Mouse (Mus musculus): ENCODE data around the gene Ncf1. TPM values are rescaled to one million over a fixed set of nuclear protein-coding genes. Genes with fewer than 3 reads are reported as not detected.

Gene Ncf1
- polyA plus RNA-seq, 1 experiment from 2014 or later = 2.4 TPM

- Histone ChIP-seq H3K4me2 (ENCODE audit: low read depth, severe bottlenecking) (peak overlapping the region; percentile 62), H3K4me3 (ENCODE audit: low read depth, low read length) (no peak overlapping the region), H3K27me3 (ENCODE audit: control insufficient read depth, insufficient read depth, low read length) (peaks cover 7% of the 10 kb centered on the region; the same call in 1 of the 2 replicates), H3K4me1 (ENCODE audit: control insufficient read depth, insufficient read depth, low read length) (peaks cover 8% of the 10 kb centered on the region), H3K36me3 (ENCODE audit: control insufficient read depth, insufficient read depth, low read length) (no peaks in the 10 kb centered on the region), H3K9me3 (ENCODE audit: control insufficient read depth, low read length) (no peaks in the 10 kb centered on the region), H3K9ac (ENCODE audit: low read length) (peak overlapping the region; percentile 68; the same call in 1 of the 2 replicates), H3K27ac (replicated peaks; ENCODE audit: low read depth, low read length) (no peak overlapping the region)
- DNase-seq (ENCODE audit: low spot score) (no peak), ATAC-seq (ENCODE audit: insufficient number of reproducible peaks, low FRiP score, low TSS enrichment, low read depth) (no peak)
- WGBS = 54% methylated on average over 4 of the region's 4 CpGs
Measured at GRCm38 (mm10) chr5:134221278-134221677, 8.1 kb downstream of the Ncf1 start.

- Histone ChIP-seq H3K9ac (ENCODE audit: low read length) (no peak overlapping the region), H3K4me1 (ENCODE audit: control insufficient read depth, insufficient read depth, low read length) (peaks cover 7% of the 10 kb centered on the region; the same call in 1 of the 2 replicates), H3K4me3 (ENCODE audit: low read depth, low read length) (no peak overlapping the region), H3K27me3 (ENCODE audit: control insufficient read depth, insufficient read depth, low read length) (peaks cover 7% of the 10 kb centered on the region; the same call in 1 of the 2 replicates), H3K27ac (replicated peaks; ENCODE audit: low read depth, low read length) (no peak overlapping the region), H3K4me2 (ENCODE audit: low read depth, severe bottlenecking) (no peak overlapping the region), H3K9me3 (ENCODE audit: control insufficient read depth, low read length) (no peaks in the 10 kb centered on the region), H3K36me3 (ENCODE audit: control insufficient read depth, insufficient read depth, low read length) (no peaks in the 10 kb centered on the region)
- WGBS = 91% methylated on average over 7 of the region's 7 CpGs
- DNase-seq (ENCODE audit: low spot score) = no peak
- ATAC-seq (ENCODE audit: insufficient number of reproducible peaks, low FRiP score, low TSS enrichment, low read depth) = no peak
Measured at GRCm38 (mm10) chr5:134217900-134218299, 11.5 kb downstream of the Ncf1 start.

GRCm38 (mm10) chr5:134214021-134214806 is 15.2 kb downstream of the Ncf1 start:
- H3K9ac ChIP-seq (ENCODE audit: low read length) = no peak overlapping the region
- no peak overlapping the region for H3K4me3 ChIP-seq (ENCODE audit: low read depth, low read length)
- H3K27me3 ChIP-seq (ENCODE audit: control insufficient read depth, insufficient read depth, low read length) = no peaks in the 10 kb centered on the region
- no peaks in the 10 kb centered on the region for H3K4me1 ChIP-seq (ENCODE audit: control insufficient read depth, insufficient read depth, low read length)
- DNase-seq (ENCODE audit: low spot score) (no peak), ATAC-seq (ENCODE audit: insufficient number of reproducible peaks, low FRiP score, low TSS enrichment, low read depth) (no peak)
- H3K4me2 ChIP-seq (ENCODE audit: low read depth, severe bottlenecking) = no peak overlapping the region
- 81% methylated on average over 12 of the region's 12 CpGs for WGBS
- H3K36me3 ChIP-seq (ENCODE audit: control insufficient read depth, insufficient read depth, low read length) = no peaks in the 10 kb centered on the region
- no peaks in the 10 kb centered on the region for H3K9me3 ChIP-seq (ENCODE audit: control insufficient read depth, low read length)
- no peak overlapping the region for H3K27ac ChIP-seq (replicated peaks; ENCODE audit: low read depth, low read length)

GRCm38 (mm10) chr5:134209931-134210554 is 19.4 kb downstream of the Ncf1 start:
- Histone ChIP-seq H3K4me1 (ENCODE audit: control insufficient read depth, insufficient read depth, low read length) (no peaks in the 10 kb centered on the region), H3K9ac (ENCODE audit: low read length) (no peak overlapping the region), H3K27me3 (ENCODE audit: control insufficient read depth, insufficient read depth, low read length) (no peaks in the 10 kb centered on the region), H3K4me2 (ENCODE audit: low read depth, severe bottlenecking) (no peak overlapping the region), H3K9me3 (ENCODE audit: control insufficient read depth, low read length) (no peaks in the 10 kb centered on the region; the same call in 1 of the 2 replicates), H3K4me3 (ENCODE audit: low read depth, low read length) (no peak overlapping the region), H3K36me3 (ENCODE audit: control insufficient read depth, insufficient read depth, low read length) (no peaks in the 10 kb centered on the region), H3K27ac (replicated peaks; ENCODE audit: low read depth, low read length) (no peak overlapping the region)
- WGBS = 54% methylated on average over 11 of the region's 11 CpGs
- ATAC-seq (ENCODE audit: insufficient number of reproducible peaks, low FRiP score, low TSS enrichment, low read depth) = no peak
- no peak for DNase-seq (ENCODE audit: low spot score)

GRCm38 (mm10) chr5:134206721-134207120 is 22.7 kb downstream of the Ncf1 start:
- H3K9me3 ChIP-seq (ENCODE audit: control insufficient read depth, low read length) = no peaks in the 10 kb centered on the region; the same call in 1 of the 2 replicates
- H3K4me2 ChIP-seq (ENCODE audit: low read depth, severe bottlenecking) = no peak overlapping the region
- no peak for ATAC-seq (ENCODE audit: insufficient number of reproducible peaks, low FRiP score, low TSS enrichment, low read depth)
- no peak overlapping the region for H3K4me3 ChIP-seq (ENCODE audit: low read depth, low read length)
- H3K27me3 ChIP-seq (ENCODE audit: control insufficient read depth, insufficient read depth, low read length) = no peaks in the 10 kb centered on the region
- no peak overlapping the region for H3K27ac ChIP-seq (replicated peaks; ENCODE audit: low read depth, low read length)
- H3K9ac ChIP-seq (ENCODE audit: low read length) = no peak overlapping the region
- 81% methylated on average over 10 of the region's 10 CpGs for WGBS
- no peaks in the 10 kb centered on the region for H3K36me3 ChIP-seq (ENCODE audit: control insufficient read depth, insufficient read depth, low read length)
- H3K4me1 ChIP-seq (ENCODE audit: control insufficient read depth, insufficient read depth, low read length) = no peaks in the 10 kb centered on the region
- DNase-seq (ENCODE audit: low spot score) = no peak

GRCm38 (mm10) chr5:134193664-134194063 is 35.8 kb downstream of the Ncf1 start:
- DNase-seq (ENCODE audit: low spot score) = no peak
- Histone ChIP-seq H3K4me1 (ENCODE audit: control insufficient read depth, insufficient read depth, low read length) (no peaks in the 10 kb centered on the region), H3K36me3 (ENCODE audit: control insufficient read depth, insufficient read depth, low read length) (no peaks in the 10 kb centered on the region), H3K27ac (replicated peaks; ENCODE audit: low read depth, low read length) (no peak overlapping the region), H3K9me3 (ENCODE audit: control insufficient read depth, low read length) (no peaks in the 10 kb centered on the region), H3K4me3 (ENCODE audit: low read depth, low read length) (no peak overlapping the region), H3K4me2 (ENCODE audit: low read depth, severe bottlenecking) (no peak overlapping the region), H3K9ac (ENCODE audit: low read length) (no peak overlapping the region), H3K27me3 (ENCODE audit: control insufficient read depth, insufficient read depth, low read length) (no peaks in the 10 kb centered on the region)
- ATAC-seq (ENCODE audit: insufficient number of reproducible peaks, low FRiP score, low TSS enrichment, low read depth) = no peak
- WGBS = 89% methylated on average over 8 of the region's 8 CpGs

GRCm38 (mm10) chr5:134188571-134188970 is 40.9 kb downstream of the Ncf1 start:
- WGBS = 67% methylated on average over 7 of the region's 7 CpGs
- DNase-seq (ENCODE audit: low spot score) (no peak), ATAC-seq (ENCODE audit: insufficient number of reproducible peaks, low FRiP score, low TSS enrichment, low read depth) (no peak)
- no peak overlapping the region for H3K4me2 ChIP-seq (ENCODE audit: low read depth, severe bottlenecking)
- no peak overlapping the region for H3K27ac ChIP-seq (replicated peaks; ENCODE audit: low read depth, low read length)
- H3K4me1 ChIP-seq (ENCODE audit: control insufficient read depth, insufficient read depth, low read length) = peaks cover under 1% of the 10 kb centered on the region; the same call in 1 of the 2 replicates
- no peaks in the 10 kb centered on the region for H3K9me3 ChIP-seq (ENCODE audit: control insufficient read depth, low read length)
- no peak overlapping the region for H3K9ac ChIP-seq (ENCODE audit: low read length)
- H3K27me3 ChIP-seq (ENCODE audit: control insufficient read depth, insufficient read depth, low read length) = no peaks in the 10 kb centered on the region
- no peaks in the 10 kb centered on the region for H3K36me3 ChIP-seq (ENCODE audit: control insufficient read depth, insufficient read depth, low read length)
- H3K4me3 ChIP-seq (ENCODE audit: low read depth, low read length) = no peak overlapping the region

GRCm38 (mm10) chr5:134186961-134187731 is 42.3 kb downstream of the Ncf1 start:
- peak; percentile 81 for DNase-seq (ENCODE audit: low spot score)

More at GRCm38 (mm10) chr5:134186961-134187731, 42.3 kb downstream of the Ncf1 start:
- H3K4me2 ChIP-seq (ENCODE audit: low read depth, severe bottlenecking) = no peak overlapping the region
- no peak overlapping the region for H3K4me3 ChIP-seq (ENCODE audit: low read depth, low read length)
- H3K27ac ChIP-seq (replicated peaks; ENCODE audit: low read depth, low read length) = no peak overlapping the region
- no peaks in the 10 kb centered on the region for H3K9me3 ChIP-seq (ENCODE audit: control insufficient read depth, low read length)
- no peaks in the 10 kb centered on the region for H3K36me3 ChIP-seq (ENCODE audit: control insufficient read depth, insufficient read depth, low read length)
- 84% methylated on average over 4 of the region's 4 CpGs for WGBS
- peaks cover 12% of the 10 kb centered on the region for H3K4me1 ChIP-seq (ENCODE audit: control insufficient read depth, insufficient read depth, low read length)
- H3K9ac ChIP-seq (ENCODE audit: low read length) = no peak overlapping the region
- H3K27me3 ChIP-seq (ENCODE audit: control insufficient read depth, insufficient read depth, low read length) = no peaks in the 10 kb centered on the region
- no peak for ATAC-seq (ENCODE audit: insufficient number of reproducible peaks, low FRiP score, low TSS enrichment, low read depth)

All from limb, embryonic 11.5 days (tissue).